Mouse (Mus musculus) adrenal gland, postnatal 10 days (tissue): Measurements from ENCODE around the gene Farsb. TPM values are rescaled to one million over a fixed set of nuclear protein-coding genes. Genes with fewer than 3 reads are reported as not detected.

Experiments
- DNase-seq: peaks from one replicate; pipeline ENCODE4 v3.0.0; 2021; ENCODE audit warnings: mixed read lengths
- total RNA-seq, 2 experiments: library from RNA; stranded (reverse); gene quantifications; 2 replicates each; pipeline ENCODE4 v1.2.3; 2021

Gene Farsb
- total RNA-seq, 2 experiments from 2014 or later: 58.7 to 60.2 TPM

GRCm38 (mm10) chr1:78419593-78419992 lies 69.1 kb downstream of the Farsb start:
- DNase-seq: peak; percentile 92

DNA sequence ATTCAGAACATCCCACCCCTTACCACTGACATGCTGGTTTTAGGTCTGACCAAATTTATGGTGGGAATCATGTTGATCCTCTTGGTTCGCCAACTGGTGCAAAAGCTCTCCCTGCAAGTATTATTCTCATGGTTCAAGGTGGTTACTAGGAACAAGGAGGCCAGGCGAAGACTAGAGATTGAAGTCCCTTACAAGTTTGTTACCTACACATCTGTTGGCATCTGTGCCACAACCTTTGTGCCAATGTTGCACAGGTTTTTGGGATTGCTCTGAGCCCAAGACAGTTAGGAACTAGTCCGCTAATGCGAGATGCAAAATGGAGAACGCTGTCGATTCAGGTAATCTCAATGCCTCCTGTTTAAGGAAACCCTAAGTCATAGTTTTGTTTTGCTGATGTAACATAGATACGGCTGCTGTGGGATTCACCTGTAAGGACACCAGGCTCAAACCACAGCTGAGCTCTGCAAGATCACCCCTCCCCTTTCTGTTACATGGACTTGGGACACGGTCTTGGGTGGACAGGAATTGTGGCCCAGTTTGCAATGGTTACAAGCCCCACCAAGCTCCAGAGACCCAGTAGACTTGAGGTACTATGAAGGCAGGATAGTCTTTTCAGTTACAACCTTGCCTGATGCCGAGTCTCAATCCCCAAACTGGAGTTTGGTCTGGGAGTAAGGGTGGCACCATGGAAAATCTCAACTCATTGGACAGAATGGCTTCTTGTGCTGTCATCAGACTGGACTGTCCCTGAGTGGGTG lies 71.4 kb downstream of the Farsb start:
- no peak for DNase-seq

DNA sequence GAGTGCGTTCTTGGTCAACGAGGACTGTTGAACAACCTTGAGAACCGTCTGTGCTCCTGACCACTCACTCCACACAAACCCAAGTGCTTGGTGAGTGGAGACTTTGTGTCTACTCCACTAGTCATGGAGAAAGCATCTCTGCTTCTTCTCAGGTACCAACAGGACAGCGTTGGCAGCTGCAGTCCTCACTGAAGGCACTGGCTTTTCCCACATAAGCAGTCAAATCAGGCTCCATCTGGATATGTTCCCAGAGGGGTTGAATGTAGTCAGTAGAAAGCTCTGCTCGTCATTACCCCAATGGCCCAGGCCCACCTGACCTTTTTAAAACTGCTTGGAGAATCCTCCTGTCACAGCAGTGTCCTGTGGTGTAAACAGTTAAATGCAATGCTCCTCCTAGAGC lies 74.3 kb downstream of the Farsb start:
- DNase-seq: no peak

DNA sequence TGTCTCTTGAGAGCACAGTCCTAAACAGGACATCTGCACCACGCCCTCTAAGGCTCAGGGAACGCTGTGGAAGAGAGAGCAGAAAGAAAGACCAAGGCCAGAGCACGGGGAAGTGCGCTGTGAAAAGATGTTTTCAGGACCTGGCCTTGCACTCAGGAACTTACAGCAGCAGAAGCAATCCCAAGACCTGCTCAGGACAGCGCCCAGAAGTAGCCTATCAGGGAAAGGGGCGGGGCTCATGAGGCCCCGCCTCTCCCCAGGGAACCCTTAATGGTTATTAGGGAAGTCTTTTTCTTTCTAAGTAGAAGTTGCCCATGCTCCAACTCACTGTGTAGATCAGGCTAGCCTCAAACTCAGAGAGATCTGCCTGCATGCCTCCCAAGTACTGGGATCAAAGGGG lies 76.0 kb downstream of the Farsb start:
- peak; percentile 45 for DNase-seq

- DNase-seq: no peak
These were observed 79.3 kb downstream of the Farsb start for GRCm38 (mm10) chr1:78409396-78409795.

DNA sequence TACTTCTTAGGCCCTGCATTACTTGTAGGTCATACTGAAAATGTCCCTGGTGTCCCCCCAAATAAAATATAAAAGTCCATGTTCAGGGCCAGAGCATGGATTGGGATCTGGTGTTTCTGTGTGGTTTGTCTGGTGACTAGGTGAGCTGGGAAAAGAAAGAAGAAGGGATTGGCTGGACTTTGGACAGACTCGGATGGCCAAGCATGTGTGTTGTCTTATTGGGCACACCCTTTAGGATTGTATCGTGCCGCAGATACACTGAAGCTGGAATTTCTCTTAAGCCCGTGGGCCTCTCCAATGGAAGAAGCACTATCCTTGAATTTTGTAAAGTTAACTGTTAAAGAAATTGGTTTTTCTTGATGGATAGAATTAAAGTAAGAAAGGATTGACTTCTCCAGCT lies 87.3 kb downstream of the Farsb start:
- DNase-seq: no peak

DNA sequence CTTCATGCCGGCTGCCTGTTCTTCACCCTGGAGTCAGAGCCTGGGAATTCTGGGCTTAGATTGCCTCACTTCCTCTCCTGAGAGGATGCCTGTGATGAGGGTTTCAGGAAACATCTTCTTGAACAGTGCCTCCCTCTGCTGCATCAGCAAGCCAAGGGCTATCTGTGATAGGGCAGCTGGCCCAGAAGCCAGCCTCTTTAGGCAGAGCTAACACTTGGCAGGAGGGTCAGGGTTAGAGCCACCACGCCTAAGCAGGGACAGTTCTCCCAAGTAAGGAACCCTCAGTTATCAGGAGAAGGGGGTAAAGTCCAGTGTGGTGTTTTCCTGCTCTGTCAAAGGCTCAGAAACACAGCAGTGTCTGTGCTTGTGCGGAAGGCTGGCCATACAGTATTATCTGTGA lies 88.9 kb downstream of the Farsb start:
- DNase-seq: no peak

- peak; percentile 79 for DNase-seq
These were observed 92.3 kb downstream of the Farsb start for GRCm38 (mm10) chr1:78396320-78396913.

GRCm38 (mm10) chr1:78395737-78396136 lies 93.0 kb downstream of the Farsb start:
- no peak for DNase-seq

DNA sequence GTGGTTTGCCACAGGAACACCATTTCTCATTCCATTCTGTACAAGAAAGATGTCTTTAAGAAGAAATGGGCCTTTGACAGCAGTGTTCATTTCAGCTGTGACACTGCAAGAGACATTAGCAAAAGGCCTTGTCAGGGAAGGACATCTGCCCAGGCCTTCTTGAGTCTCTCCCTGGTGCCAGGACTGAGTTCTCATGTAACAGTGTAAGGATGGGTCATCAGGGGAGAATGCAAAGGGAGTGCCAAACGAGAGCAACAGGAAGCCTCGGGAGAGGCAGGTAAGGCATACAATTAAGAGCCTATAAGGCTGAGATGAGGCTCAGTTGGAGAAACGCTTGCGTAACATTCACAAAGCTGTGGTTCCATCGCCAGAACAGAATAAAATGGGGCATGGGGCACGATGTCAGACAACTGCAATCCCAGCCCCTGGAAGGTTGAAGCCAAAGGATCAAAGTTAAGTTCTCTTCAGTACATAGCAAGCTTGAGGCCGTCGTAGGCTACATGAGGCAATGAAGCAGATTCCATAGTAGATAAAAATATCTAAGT lies 93.4 kb downstream of the Farsb start:
- no peak for DNase-seq

DNA sequence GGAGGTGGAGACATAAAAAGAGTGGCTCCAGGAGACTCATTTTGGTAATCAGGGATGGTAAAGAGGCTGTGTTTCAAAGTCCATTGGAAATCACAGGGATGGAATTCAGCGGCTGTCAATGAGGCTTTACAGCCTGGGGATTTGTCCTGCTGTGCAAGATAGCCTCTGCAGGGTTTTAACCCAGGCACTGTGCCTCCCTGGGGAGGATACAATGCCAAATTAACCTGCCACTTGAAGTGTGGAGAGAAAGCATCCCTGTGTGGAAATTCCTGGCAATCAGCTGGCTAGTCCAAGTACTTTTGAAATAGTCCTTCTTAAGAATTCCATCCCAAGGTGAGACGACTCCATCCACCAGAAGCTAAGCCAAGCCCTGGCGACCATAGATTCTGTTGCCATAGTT lies 99.8 kb downstream of the Farsb start:
- no peak for DNase-seq

DNA sequence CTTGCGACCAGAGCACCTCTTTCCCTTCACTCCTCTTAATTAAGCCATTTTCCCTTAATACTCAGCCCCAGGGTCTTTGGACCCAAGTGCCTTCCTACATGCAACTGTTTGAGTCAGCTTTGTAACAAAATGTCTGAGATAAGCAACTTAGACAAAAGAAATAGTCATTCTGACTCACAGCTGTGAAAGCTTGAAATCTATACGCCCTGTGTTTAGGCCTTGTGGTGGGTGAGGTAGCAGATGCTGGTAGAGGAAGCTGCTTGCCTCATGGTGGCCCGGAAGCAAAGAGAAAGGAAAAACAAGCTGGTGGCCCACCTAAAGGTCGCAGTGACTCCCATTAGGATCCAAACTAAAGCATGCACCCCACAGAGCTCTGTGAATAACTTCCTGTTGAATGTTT lies 100.8 kb downstream of the Farsb start:
- no peak for DNase-seq

- no peak for DNase-seq
These were observed 107.7 kb downstream of the Farsb start for GRCm38 (mm10) chr1:78380950-78381349.

GRCm38 (mm10) chr1:78375058-78375457 lies 113.6 kb downstream of the Farsb start:
- DNase-seq: no peak

DNA sequence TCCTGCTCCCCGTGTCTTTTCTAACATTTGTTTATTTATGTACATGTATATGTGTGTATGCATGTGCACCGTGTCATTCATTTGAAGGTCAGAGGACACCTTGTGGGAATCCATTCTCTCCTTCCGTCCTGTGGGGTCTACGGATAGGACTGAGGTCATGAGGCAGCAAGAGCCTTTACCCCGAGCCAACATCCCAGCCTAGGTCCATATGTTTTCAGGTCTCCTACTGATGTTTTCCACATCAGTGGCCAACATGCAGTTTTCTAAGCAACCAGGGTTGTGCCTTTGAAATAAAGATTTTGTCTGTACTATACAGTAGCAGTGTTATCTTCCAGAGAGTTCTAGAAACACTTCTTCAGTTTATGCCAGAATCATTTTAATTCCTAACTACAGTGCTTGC lies 114.9 kb downstream of the Farsb start:
- DNase-seq: no peak

DNA sequence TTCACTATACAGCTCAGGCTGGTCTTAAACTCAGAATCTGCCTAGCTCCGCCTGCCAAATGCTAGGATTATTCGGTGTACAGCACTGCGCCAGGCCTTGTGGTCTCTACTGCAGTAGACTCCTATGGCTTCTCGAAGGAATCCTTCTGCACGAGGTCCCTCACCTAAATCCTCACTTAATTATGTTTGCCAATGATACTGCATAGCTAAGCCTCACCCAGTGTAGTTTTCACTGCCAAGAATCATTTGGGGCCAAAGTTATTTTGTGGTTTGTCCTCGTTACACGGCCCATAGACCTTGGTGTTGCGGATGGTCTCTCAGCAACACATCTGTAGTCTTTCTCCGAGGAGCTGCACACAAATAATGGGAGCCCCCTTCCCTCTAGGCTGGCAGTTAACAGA lies 116.4 kb downstream of the Farsb start:
- DNase-seq: no peak

DNA sequence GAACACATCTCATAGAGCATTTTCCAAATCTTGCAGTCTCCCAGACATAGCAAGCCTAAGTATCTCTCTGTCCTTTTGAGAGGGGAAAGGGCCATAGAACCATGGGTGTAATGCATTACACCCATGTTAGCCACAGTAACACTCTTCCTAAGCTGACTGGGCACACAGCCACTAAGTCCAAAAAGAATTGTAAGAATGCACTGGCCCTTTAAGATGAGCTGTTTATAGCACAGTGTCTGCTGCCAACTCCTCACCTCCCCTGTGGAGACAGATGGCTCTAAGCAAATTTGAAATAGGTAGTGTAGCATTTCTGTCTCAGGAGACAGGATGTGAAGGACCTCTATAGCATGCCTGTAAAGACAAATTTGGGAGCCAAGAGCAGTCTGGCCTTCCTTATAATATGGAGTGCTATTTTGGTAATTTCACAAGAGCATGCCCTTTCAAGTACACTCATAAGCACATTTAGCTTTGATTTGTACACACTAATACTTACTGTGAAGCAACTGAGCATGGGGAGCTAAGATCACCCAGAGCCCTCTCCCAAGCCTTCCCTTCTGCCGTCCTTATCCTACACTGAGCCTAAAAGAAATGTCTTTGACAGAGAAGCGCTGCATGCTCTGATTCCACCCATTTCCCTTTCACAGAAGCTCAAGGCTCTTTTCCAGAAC lies 117.0 kb downstream of the Farsb start:
- no peak for DNase-seq

- no peak for DNase-seq
These were observed 118.6 kb downstream of the Farsb start for GRCm38 (mm10) chr1:78370121-78370520.

Other genes starting within 250 kb of the Farsb start
- gene Sgpp2, start 178.6 kb downstream of the Farsb start, total RNA-seq: 1 to 10 TPM; 2.2 to 3.5 TPM
- 1 to 10 TPM; 1.8 to 2.4 TPM for gene Mogat1, start 22.1 kb upstream of the Farsb start, total RNA-seq
- gene BC035947, start 23.3 kb upstream of the Farsb start, total RNA-seq: under 1 TPM; 0.33 to 0.36 TPM
- gene Acsl3, start 168.9 kb upstream of the Farsb start, total RNA-seq: 10 to 100 TPM; 14.7 to 19.8 TPM
- 1 to 10 TPM; 3.7 to 4.4 TPM for gene Utp14b, start 169.1 kb upstream of the Farsb start, total RNA-seq